Comparison of ENCODE assay signal across 18 mouse cellular contexts in the genomic region with DNA sequence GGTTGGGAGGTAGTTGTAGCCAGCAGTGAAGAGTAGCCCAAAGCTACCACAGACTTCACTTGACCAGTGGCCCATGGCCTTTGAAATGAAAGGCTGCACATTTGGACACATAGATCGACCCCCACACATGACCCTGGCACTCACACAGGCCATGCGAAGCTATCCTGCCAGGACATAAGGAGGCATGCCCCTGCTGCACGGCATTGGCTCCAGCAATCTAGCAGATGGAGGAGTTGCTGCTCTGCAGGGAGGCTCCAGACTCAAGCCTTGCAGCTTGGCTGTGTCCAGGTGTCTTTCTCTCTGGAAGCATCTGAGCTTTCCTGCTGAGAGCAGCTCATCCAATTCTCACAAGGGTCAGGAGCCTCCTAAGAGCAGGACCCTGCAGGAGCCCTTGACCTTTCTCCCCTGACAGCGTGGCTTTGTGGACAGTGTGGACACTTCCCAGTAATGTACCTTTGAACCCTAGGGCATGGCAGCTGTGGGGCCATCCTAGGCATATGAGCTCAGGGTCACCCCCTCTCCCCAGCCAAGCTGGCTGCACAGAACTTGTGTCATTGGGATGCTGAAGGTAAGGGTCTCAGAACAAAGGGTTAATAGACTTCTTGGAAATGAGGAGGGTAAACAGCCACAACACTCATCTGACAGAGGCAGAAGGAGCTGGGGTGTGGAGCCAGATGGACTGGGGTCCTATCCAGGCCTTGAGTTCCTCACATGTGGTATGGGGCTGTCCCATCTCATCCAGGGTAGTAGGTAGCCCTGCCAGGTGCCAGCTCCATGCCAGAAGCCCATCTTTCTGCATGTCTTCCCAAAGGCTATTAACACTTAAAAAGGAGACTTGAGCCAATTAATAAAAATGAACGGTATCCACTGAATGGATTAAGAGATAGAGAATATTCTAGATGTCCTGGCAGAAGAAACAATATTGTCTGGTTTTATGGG. TPM values are rescaled to one million over a fixed set of nuclear protein-coding genes. Genes with fewer than 3 reads are reported as not detected.
A peak's percentile ranks its signal among the peaks of the same experiment; 100 is the strongest.
DNase-seq lines count a peak whose midpoint lies in the region; ATAC-seq and TF ChIP-seq lines count a peak whose summit lies in the region.
"Had no signal": no experiment of that assay in that cellular context is flagged by ENCODE, and none has a peak within 500 bp of the region (broad histone marks: within the 10 kb centered on the region; RNA-seq: fewer than 3 reads in every experiment).

No protein-coding gene starts in this region.

- peaks cover 5% of the 10 kb centered on the region; the same call in 1 of the 2 replicates for H3K4me1 ChIP-seq in intestine, postnatal 0 days (replicated peaks; ENCODE audit: control insufficient read depth, insufficient read depth, low read length)
- peaks cover 6% of the 10 kb centered on the region; the same call in 1 of the 2 replicates for H3K4me1 ChIP-seq in intestine, embryonic 16.5 days (ENCODE audit: control insufficient read depth, insufficient read depth, low read length)
- H3K4me1 ChIP-seq in liver, adult 2 months (ENCODE audit: control insufficient read depth, insufficient read depth, low read length), result peaks cover 13% of the 10 kb centered on the region
- peaks cover 6% of the 10 kb centered on the region for H3K4me1 ChIP-seq in liver, postnatal 0 days (ENCODE audit: insufficient read depth)
- H3K4me1 ChIP-seq in stomach, postnatal 0 days (replicated peaks; ENCODE audit: control insufficient read depth, insufficient read depth), result no peaks in the 10 kb centered on the region
- H3K4me1 ChIP-seq: embryonic facial prominence, embryonic 15.5 days; heart, embryonic 12.5 days; neural tube, embryonic 13.5 days had no signal

- no peak overlapping the region for H3K4me2 ChIP-seq in intestine, postnatal 0 days (replicated peaks; ENCODE audit: low read depth)
- H3K4me2 ChIP-seq in intestine, embryonic 16.5 days (ENCODE audit: low read depth, low read length), result no peak overlapping the region
- H3K4me2 ChIP-seq in liver, postnatal 0 days (ENCODE audit: low read depth, low read length), result no peak overlapping the region
- H3K4me2 ChIP-seq in stomach, postnatal 0 days (replicated peaks; ENCODE audit: low read depth), result no peak overlapping the region
- H3K4me2 ChIP-seq: embryonic facial prominence, embryonic 15.5 days; heart, embryonic 12.5 days; hindbrain, embryonic 14.5 days; intestine, embryonic 15.5 days; midbrain, embryonic 11.5 days; neural tube, embryonic 13.5 days had no signal

- DNase-seq in liver, adult 2 months (ENCODE audit: extremely low read depth, low read depth, low spot score), result peak; percentile 75
- DNase-seq in liver, result no peak
- peak; percentile 77 to 88 for DNase-seq in cerebellum, postnatal 10 days
- no peak for DNase-seq in liver, postnatal 0 days
- no peak for DNase-seq in stomach, postnatal 0 days (ENCODE audit: low spot score)
- DNase-seq: thymus, postnatal 36 days had no signal

- 73% methylated on average over 5 of the region's 5 CpGs for WGBS in intestine, postnatal 0 days
- 71% methylated on average over 5 of the region's 5 CpGs for WGBS in intestine, embryonic 16.5 days
- 52% methylated on average over 5 of the region's 5 CpGs for WGBS in liver, adult 2 months
- 72% methylated on average over 5 of the region's 5 CpGs for WGBS in liver, postnatal 0 days (ENCODE audit: insufficient replicate concordance)
- 69% methylated on average over 5 of the region's 5 CpGs for WGBS in stomach, postnatal 0 days

- no peaks in the 10 kb centered on the region for H3K36me3 ChIP-seq in intestine, postnatal 0 days (ENCODE audit: control insufficient read depth, insufficient read depth)
- H3K36me3 ChIP-seq in intestine, embryonic 16.5 days (ENCODE audit: control insufficient read depth, insufficient read depth, low read length), result no peaks in the 10 kb centered on the region
- H3K36me3 ChIP-seq in liver, adult 2 months (ENCODE audit: control insufficient read depth, insufficient read depth, low read length), result no peaks in the 10 kb centered on the region
- H3K36me3 ChIP-seq in liver, postnatal 0 days (replicated peaks; ENCODE audit: insufficient read depth, low read length), result no peaks in the 10 kb centered on the region
- H3K36me3 ChIP-seq in stomach, postnatal 0 days (ENCODE audit: control insufficient read depth, insufficient read depth, low read length), result no peaks in the 10 kb centered on the region
- H3K36me3 ChIP-seq: embryonic facial prominence, embryonic 15.5 days; heart, embryonic 12.5 days; intestine, embryonic 15.5 days; neural tube, embryonic 13.5 days had no signal

- H3K9ac ChIP-seq in intestine, postnatal 0 days (ENCODE audit: low read depth, low read length), result no peak overlapping the region
- no peak overlapping the region for H3K9ac ChIP-seq in intestine, embryonic 16.5 days (ENCODE audit: low read depth, low read length)
- H3K9ac ChIP-seq in liver, adult 2 months (ENCODE audit: low read depth, low read length), result no peak overlapping the region
- H3K9ac ChIP-seq in liver, postnatal 0 days (replicated peaks), result no peak overlapping the region
- no peak overlapping the region for H3K9ac ChIP-seq in stomach, postnatal 0 days (ENCODE audit: low read length)
- H3K9ac ChIP-seq: embryonic facial prominence, embryonic 15.5 days; heart, embryonic 12.5 days; hindbrain, embryonic 14.5 days; intestine, embryonic 15.5 days; neural tube, embryonic 13.5 days had no signal

- no peak for TF ChIP-seq EP300 in liver, postnatal 0 days (IDR thresholded peaks at IDR 0.05; ENCODE audit: low read depth)
- no peak for TF ChIP-seq EP300 in stomach, postnatal 0 days (optimal IDR thresholded peaks at IDR 0.05)

- no peaks in the 10 kb centered on the region for H3K9me3 ChIP-seq in intestine, postnatal 0 days (ENCODE audit: control insufficient read depth)
- H3K9me3 ChIP-seq in intestine, embryonic 16.5 days (ENCODE audit: control insufficient read depth, low read length), result no peaks in the 10 kb centered on the region
- no peaks in the 10 kb centered on the region for H3K9me3 ChIP-seq in liver, postnatal 0 days (ENCODE audit: low read length)
- H3K9me3 ChIP-seq in stomach, postnatal 0 days (ENCODE audit: control insufficient read depth, low read length), result no peaks in the 10 kb centered on the region
- H3K9me3 ChIP-seq: embryonic facial prominence, embryonic 15.5 days; heart, embryonic 12.5 days; intestine, embryonic 15.5 days; neural tube, embryonic 13.5 days had no signal

- H3K4me3 ChIP-seq in intestine, postnatal 0 days (ENCODE audit: low read depth, low read length), result no peak overlapping the region
- no peak overlapping the region for H3K4me3 ChIP-seq in intestine, embryonic 16.5 days (ENCODE audit: low read length)
- no peak overlapping the region for H3K4me3 ChIP-seq in liver, adult 2 months (ENCODE audit: insufficient read depth, low read depth, low read length)
- H3K4me3 ChIP-seq in liver, postnatal 0 days (ENCODE audit: low read depth, low read length), result no peak overlapping the region
- no peak overlapping the region for H3K4me3 ChIP-seq in stomach, postnatal 0 days (ENCODE audit: low read depth, low read length)
- H3K4me3 ChIP-seq: embryonic facial prominence, embryonic 15.5 days; heart, embryonic 12.5 days; intestine, embryonic 15.5 days; neural tube, embryonic 13.5 days had no signal

- H3K27ac ChIP-seq in intestine, postnatal 0 days (ENCODE audit: low read depth, low read length), result peak overlapping the region; percentile 81; the same call in 1 of the 2 replicates
- no peak overlapping the region for H3K27ac ChIP-seq in intestine, embryonic 16.5 days (ENCODE audit: low read length)
- peak overlapping the region; percentile 84 for H3K27ac ChIP-seq in liver, adult 2 months (replicated peaks; ENCODE audit: insufficient read depth, low read depth, low read length)
- no peak overlapping the region for H3K27ac ChIP-seq in liver, postnatal 0 days (ENCODE audit: low read depth)
- H3K27ac ChIP-seq in stomach, postnatal 0 days (replicated peaks), result no peak overlapping the region
- H3K27ac ChIP-seq: embryonic facial prominence, embryonic 15.5 days; hindbrain, embryonic 14.5 days; intestine, embryonic 15.5 days; neural tube, embryonic 13.5 days had no signal

- TF ChIP-seq POLR2A in liver, adult 2 months (IDR thresholded peaks at IDR 0.05; ENCODE audit: extremely low read depth, insufficient read depth, low read length), result no peak

- no peaks in the 10 kb centered on the region for H3K27me3 ChIP-seq in intestine, postnatal 0 days (replicated peaks; ENCODE audit: control insufficient read depth, insufficient read depth, low read length)
- no peaks in the 10 kb centered on the region for H3K27me3 ChIP-seq in intestine, embryonic 16.5 days (replicated peaks; ENCODE audit: control insufficient read depth, insufficient read depth, low read length)
- no peaks in the 10 kb centered on the region for H3K27me3 ChIP-seq in liver, adult 2 months (ENCODE audit: control insufficient read depth, insufficient read depth, low read length)
- H3K27me3 ChIP-seq in liver, postnatal 0 days (ENCODE audit: insufficient read depth, low read length), result no peaks in the 10 kb centered on the region
- H3K27me3 ChIP-seq in stomach, postnatal 0 days (ENCODE audit: control insufficient read depth, insufficient read depth, low read length), result no peaks in the 10 kb centered on the region
- H3K27me3 ChIP-seq: intestine, embryonic 15.5 days; neural tube, embryonic 13.5 days had no signal

- no peak for TF ChIP-seq CTCF in intestine, postnatal 0 days (IDR thresholded peaks at IDR 0.05; ENCODE audit: low read depth)
- no peak for TF ChIP-seq CTCF in liver, adult 2 months (IDR thresholded peaks at IDR 0.05; ENCODE audit: low read depth, low read length)
- TF ChIP-seq CTCF in liver, postnatal 0 days (IDR thresholded peaks at IDR 0.05; ENCODE audit: low read depth), result no peak
- TF ChIP-seq CTCF in stomach, postnatal 0 days (IDR thresholded peaks at IDR 0.05; ENCODE audit: low read depth), result no peak

- 0 out of 2 replicates have a peak, but pooled peaks have one; percentile 22 for ATAC-seq in intestine, postnatal 0 days
- no peak for ATAC-seq in intestine, embryonic 16.5 days
- peak; percentile 38; the same call in 1 of the 2 replicates for ATAC-seq in liver, postnatal 0 days
- no peak for ATAC-seq in activated CD4-positive, CD25-positive, alpha-beta regulatory T cell, adult 4 months
- no peak for ATAC-seq in stomach, postnatal 0 days (ENCODE audit: low FRiP score, low TSS enrichment)
- ATAC-seq: forebrain, embryonic 16.5 days had no signal

- H3K79me2 ChIP-seq in liver, adult 2 months (ENCODE audit: control insufficient read depth, insufficient read depth, low read length), result no peaks in the 10 kb centered on the region

RNA-seq across cellular contexts. Expression of a gene that starts 10.9 kb away (rescaled TPM):
- polyA plus RNA-seq in intestine, postnatal 0 days (2015; fragmentation: Nextera tagmentation; extraction: Ambion mirVana), result 31.7 and 38.8 TPM in 2 replicates
- polyA plus RNA-seq in intestine, embryonic 16.5 days (2015; fragmentation: Nextera tagmentation; extraction: Ambion mirVana), result 32.8 and 38.7 TPM in 2 replicates
- 13.8 and 18.3 TPM in 2 replicates for total RNA-seq in liver, adult 2 months (2014; rRNA removed)
- 11.4 and 11.6 TPM in 2 replicates for polyA plus RNA-seq in liver, adult 2 months (2012; rRNA removed)
- polyA plus RNA-seq in liver, postnatal 0 days (2015; fragmentation: Nextera tagmentation; extraction: Ambion mirVana), result 3.0 TPM in 2 replicates
- 1 to 10 TPM; 6.5 to 8.3 TPM for polyA plus RNA-seq in activated CD4-positive, CD25-positive, alpha-beta regulatory T cell, adult 4 months (2017; shearing (Covaris generic))
- polyA plus RNA-seq in stomach, postnatal 0 days (2015; fragmentation: Nextera tagmentation; extraction: Ambion mirVana), result 11.3 and 13.3 TPM in 2 replicates

RNA-seq across cellular contexts. Expression of a gene that starts 25.8 kb away (rescaled TPM):
- 0.16 and 0.21 TPM in 2 replicates for polyA plus RNA-seq in intestine, postnatal 0 days (2015; fragmentation: Nextera tagmentation; extraction: Ambion mirVana)
- 0.11 and 0.15 TPM in 2 replicates for polyA plus RNA-seq in intestine, embryonic 16.5 days (2015; fragmentation: Nextera tagmentation; extraction: Ambion mirVana)
- under 0.01 and 0.20 TPM in 2 replicates for total RNA-seq in liver, adult 2 months (2014; rRNA removed)
- 0.04 and 0.11 TPM in 2 replicates for polyA plus RNA-seq in liver, adult 2 months (2012; rRNA removed)
- 0.07 TPM in 1 of 2 replicates, not detected in the other for polyA plus RNA-seq in liver, postnatal 0 days (2015; fragmentation: Nextera tagmentation; extraction: Ambion mirVana)
- polyA plus RNA-seq in activated CD4-positive, CD25-positive, alpha-beta regulatory T cell, adult 4 months (2017; shearing (Covaris generic)), result under 1 TPM in 1 of 2 experiments, not detected in 1; 0.41 TPM
- polyA plus RNA-seq in stomach, postnatal 0 days (2015; fragmentation: Nextera tagmentation; extraction: Ambion mirVana), result 0.05 TPM in 1 of 2 replicates, not detected in the other
- total RNA-seq: heart, postnatal 25 days had no signal
- polyA plus RNA-seq: C2C12; heart, embryonic 12.5 days; midbrain, embryonic 11.5 days had no signal

RNA-seq across cellular contexts. Expression of a gene that starts 36.9 kb away (rescaled TPM):
- polyA plus RNA-seq in intestine, postnatal 0 days (2015; fragmentation: Nextera tagmentation; extraction: Ambion mirVana), result 0.50 and 0.52 TPM in 2 replicates
- 1.4 and 1.5 TPM in 2 replicates for polyA plus RNA-seq in intestine, embryonic 16.5 days (2015; fragmentation: Nextera tagmentation; extraction: Ambion mirVana)
- 0.09 and 0.27 TPM in 2 replicates for total RNA-seq in liver, adult 2 months (2014; rRNA removed)
- 0.06 TPM in 2 replicates for polyA plus RNA-seq in liver, adult 2 months (2012; rRNA removed)
- 0.07 TPM in 1 of 2 replicates, not detected in the other for polyA plus RNA-seq in liver, postnatal 0 days (2015; fragmentation: Nextera tagmentation; extraction: Ambion mirVana)
- 1 to 10 TPM; 1.8 to 2.1 TPM for polyA plus RNA-seq in activated CD4-positive, CD25-positive, alpha-beta regulatory T cell, adult 4 months (2017; shearing (Covaris generic))
- 0.34 and 0.79 TPM in 2 replicates for polyA plus RNA-seq in stomach, postnatal 0 days (2015; fragmentation: Nextera tagmentation; extraction: Ambion mirVana)

Comparison
In these comparisons a context has a peak if more than half of its experiments do, and no peak if none do; other contexts are left out.
1. ATAC-seq: peak in intestine, postnatal 0 days (single experiment) and liver, postnatal 0 days (single experiment); none in intestine, embryonic 16.5 days (single experiment), activated CD4-positive, CD25-positive, alpha-beta regulatory T cell, adult 4 months (single experiment) and stomach, postnatal 0 days (single experiment).
2. H3K27ac ChIP-seq: peak in intestine, postnatal 0 days (single experiment) and liver, adult 2 months (single experiment); none in intestine, embryonic 16.5 days (single experiment), liver, postnatal 0 days (single experiment) and stomach, postnatal 0 days (single experiment).
3. DNase-seq: peak in liver, adult 2 months (single experiment) and cerebellum, postnatal 10 days (2 of 2); none in liver (single experiment), liver, postnatal 0 days (single experiment) and stomach, postnatal 0 days (single experiment).